Mouse (Mus musculus): ENCODE data around the gene Lyst.
"Not testable (repeated sequence)": the region's sequence is repeated elsewhere in the genome, so short reads cannot be mapped to it uniquely, and the experiment has no call there.

The Lyst gene

DNA sequence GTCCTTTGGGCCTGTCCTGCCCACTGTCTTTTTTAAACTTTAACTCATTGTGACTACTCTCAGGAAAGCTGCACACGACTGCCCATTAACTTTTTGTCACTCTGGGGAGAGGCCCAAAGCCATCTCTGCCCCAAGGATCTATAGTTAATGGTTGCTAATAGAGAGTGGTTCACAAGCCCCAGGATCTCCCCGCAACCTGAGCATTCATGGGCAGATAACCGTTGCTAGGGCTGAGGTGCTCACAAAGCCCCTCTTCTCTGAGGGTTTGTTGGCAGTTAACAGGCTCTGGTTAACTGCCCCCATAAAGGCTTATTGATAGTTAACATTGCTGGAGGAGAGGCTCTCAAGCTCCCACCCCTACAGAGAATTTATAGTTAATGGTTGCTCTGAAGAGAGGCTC, 190.1 kb downstream of the Lyst start:
- DNase-seq (ENCODE audit: low read depth, low spot score): no peak

DNA sequence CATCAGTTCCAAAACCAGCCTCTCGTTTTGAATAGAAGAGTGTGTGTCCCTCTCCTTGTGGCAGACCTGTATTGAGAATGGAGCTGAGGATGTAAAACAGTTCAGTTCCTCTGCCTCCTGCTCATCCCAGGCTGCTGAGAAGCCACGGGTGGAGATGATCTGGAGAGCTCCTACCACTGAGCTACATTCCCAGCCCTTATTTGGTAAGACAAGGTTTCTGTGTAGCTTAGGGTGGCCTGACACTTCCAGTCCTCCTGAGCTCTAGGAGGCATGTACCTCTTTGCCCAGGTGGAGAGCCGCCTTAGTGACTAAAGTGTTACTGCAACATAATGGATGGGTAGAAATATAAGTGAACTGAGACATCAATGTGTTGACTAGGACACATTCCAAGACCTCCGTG, 190.8 kb downstream of the Lyst start:
- no peak for DNase-seq (ENCODE audit: low read depth, low spot score)

DNA sequence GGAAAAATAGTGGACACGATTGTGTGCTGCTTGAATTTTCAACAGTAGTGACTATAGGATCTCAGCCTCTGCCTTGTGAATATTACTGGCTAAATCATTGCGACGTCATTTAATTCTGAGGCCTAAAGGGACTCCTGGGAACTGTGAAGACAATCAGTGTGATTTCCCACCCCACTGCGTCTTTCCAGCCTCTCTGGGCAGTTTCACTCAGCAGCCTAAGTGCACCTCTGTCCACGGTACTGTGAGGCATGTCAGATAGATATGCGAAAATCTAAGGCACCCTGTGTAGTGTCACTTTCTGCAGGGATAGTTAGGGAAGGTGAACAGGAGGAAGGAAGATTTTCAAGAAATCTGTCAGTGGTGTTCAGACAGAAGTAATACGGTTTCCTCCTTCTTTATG, 193.1 kb downstream of the Lyst start:
- no peak for DNase-seq (ENCODE audit: low read depth, low spot score)

DNA sequence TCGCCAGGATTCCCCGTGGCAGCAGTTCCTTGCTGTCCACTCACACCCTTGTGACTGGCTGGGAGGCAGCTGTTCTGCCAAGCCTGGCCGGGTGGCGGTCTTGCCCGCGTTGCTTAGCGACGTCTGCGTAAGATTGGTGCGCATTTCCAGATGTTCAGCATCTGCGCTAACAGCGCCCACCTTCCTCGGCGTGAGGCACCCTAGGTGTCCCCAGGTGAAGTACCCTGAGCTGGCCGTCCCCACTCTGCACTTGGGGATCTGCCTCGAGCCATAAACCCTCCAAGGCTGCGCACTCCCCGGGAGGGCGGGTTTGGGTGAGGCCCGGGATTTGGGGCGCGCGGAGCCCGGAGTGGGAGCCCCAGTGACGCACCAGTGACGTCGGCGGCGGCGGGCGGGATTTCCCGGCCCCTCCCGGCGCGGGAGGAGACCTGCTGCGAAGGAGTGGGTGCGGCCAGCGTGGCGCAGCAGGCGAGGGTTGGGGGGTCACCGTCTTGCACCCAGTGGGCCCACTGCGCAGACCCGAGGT, 193.8 kb downstream of the Lyst start, which contains the start of gene Gng4:
Gng4 (plus strand) TSS at position 166 of the 526 bp plus-strand sequence.
- peak; percentile 81 for DNase-seq (ENCODE audit: low read depth, low spot score)

- no peak for DNase-seq (ENCODE audit: low read depth, low spot score)
These were observed 194.3 kb downstream of the Lyst start for GRCm38 (mm10) chr13:13784420-13784936.

GRCm38 (mm10) chr13:13784981-13785783, 195.0 kb downstream of the Lyst start:
- peak; percentile 48 for DNase-seq (ENCODE audit: low read depth, low spot score)

DNA sequence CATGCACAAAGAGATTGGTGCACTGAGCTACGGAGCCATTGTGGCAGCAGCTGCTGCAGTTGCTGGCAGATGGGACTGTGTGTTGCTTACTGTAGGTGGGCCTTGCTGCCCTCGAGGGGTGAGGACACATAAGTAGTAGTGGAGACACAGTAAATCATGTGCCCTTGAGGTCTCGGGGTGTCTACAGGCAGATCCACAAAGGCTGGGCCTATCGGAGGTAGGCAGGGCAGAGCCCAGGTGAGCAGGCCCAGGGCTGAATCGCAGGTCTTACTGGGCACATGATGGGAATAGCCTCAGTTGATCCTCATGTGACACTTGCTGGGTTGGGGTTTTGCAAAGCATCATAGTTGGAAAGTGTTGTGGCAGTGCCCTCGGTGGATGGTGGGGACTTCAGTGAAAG, 196.8 kb downstream of the Lyst start:
- no peak for DNase-seq (ENCODE audit: low read depth, low spot score)

DNA sequence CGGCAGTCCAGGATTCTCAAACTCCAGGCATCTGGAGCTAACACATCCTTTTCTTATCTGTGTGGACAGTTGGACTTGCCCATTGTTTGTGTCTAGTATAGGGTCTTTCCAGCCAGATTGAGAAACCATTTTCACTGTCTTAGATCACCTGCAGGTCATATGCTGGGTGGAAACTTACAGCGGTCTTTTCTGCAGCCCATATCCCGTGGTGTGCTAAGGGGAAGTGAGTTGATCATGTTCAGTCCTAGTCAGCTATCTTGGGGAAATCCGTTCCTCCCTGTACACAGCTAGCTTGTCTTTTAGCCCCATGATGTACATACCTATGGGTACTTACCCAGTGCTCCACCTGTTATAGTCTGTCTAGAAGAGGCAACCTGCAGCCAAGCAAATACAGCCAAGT, 197.9 kb downstream of the Lyst start:
- no peak for DNase-seq (ENCODE audit: low read depth, low spot score)

DNA sequence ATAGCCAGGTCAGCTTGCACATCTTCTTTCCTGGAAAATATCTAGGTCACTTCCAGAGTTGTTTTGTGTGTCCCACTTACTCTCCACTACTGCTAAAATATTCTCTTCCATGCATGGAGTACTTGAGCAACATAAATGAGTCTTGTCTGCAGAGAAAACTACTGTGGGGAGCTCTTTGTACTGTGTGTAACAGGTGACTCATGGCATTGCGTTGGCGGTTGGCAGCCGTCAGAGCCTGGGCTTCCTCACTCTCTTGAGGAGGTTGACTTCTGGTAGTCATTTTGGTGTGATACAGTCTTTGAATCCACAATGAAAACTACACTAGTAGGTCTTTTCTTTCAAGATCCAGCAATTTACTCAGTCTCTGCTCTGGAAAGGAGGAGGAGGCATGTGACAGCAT, 201.8 kb downstream of the Lyst start:
- peak; percentile 91 for DNase-seq (ENCODE audit: low read depth, low spot score)

- DNase-seq (ENCODE audit: low read depth, low spot score): no peak
These were observed 205.1 kb downstream of the Lyst start for GRCm38 (mm10) chr13:13795166-13795832.

GRCm38 (mm10) chr13:13796082-13796481, 205.9 kb downstream of the Lyst start:
- DNase-seq (ENCODE audit: low read depth, low spot score): no peak

DNA sequence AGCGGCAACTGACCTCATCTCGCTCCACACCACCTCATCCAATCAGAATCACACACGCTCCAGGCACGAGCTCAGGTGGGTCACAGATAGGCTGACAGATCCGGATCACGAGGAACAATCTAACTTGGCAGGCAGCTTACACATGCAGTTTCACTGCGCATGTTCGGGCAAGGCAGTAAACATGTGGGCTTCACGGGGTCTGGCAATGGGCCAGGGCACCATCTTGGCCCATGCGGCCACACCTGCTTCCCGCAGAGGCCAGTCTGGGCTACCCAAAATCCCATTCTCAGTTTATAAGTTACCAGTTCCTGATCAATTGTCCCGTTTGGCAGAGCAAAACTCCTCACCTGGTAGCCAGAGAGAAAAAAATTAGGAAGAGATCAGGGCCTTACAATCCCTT, 207.6 kb downstream of the Lyst start:
- DNase-seq (ENCODE audit: low read depth, low spot score): not testable (repeated sequence)

GRCm38 (mm10) chr13:13798775-13799174, 208.6 kb downstream of the Lyst start:
- no peak for DNase-seq (ENCODE audit: low read depth, low spot score)

GRCm38 (mm10) chr13:13808337-13809132, 218.3 kb downstream of the Lyst start:
- peak; percentile 73 for DNase-seq (ENCODE audit: low read depth, low spot score)

- DNase-seq (ENCODE audit: low read depth, low spot score): no peak
These were observed 220.7 kb downstream of the Lyst start for GRCm38 (mm10) chr13:13810885-13811284.

GRCm38 (mm10) chr13:13818696-13819095, 228.5 kb downstream of the Lyst start:
- DNase-seq (ENCODE audit: low read depth, low spot score): no peak

DNA sequence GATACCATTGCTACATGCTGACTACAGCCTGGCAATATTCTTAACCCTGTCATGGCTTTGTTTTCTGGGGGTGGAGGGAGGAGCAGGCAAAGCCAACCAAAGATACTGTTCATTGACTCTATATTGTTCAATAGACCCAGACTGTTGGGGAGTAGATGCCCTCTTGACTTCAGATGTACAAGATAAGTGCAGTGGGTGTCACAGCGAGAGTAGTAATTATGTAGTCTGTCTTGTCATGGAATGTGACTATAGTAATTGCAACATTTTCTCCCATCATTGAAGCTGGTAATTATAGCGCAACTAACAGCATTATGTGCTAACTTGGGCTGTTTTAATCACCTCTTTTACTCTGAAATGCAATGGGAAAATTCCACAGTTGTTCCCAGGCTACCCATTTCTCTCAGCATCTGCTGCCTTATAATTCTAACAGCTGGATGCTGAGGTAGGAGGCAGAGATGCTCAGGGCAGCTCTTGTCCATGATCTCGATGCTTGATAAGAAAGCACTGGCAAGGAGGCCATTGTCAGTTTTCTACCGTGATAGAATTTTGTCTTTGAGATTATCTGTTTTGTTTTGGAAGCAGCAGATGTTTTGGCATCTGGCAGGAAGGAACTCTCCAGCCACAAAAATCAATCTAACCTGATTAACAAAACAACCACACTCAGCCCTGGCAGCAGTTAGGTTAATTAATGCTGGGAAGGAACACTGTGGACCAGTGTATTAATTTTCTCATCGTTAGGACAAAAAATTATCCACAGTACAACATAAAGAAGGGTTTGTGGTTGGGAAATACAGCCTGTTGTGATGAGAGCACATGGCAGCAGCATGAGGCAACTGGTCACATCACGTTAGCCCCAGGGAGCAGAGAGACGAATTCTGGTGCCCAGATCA, 230.3 kb downstream of the Lyst start:
- DNase-seq (ENCODE audit: low read depth, low spot score): peak; percentile 81

DNA sequence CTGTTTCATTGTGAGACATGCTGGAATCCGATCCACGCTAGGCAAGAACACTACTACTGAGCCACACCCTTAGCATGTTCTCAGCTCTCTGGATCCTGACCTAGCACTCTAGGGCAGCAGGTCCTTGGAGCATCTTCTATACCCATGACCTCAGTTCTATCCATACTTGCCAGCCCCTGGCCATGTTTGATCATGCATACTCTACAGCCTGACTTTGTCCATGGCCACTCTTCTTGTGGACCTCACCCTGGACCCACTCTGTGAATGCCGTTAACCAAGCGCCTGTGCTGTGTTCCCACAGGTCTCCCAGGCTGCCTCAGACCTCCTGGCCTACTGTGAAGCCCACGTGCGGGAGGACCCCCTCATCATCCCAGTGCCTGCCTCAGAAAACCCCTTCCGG, 234.7 kb downstream of the Lyst start:
- DNase-seq (ENCODE audit: low read depth, low spot score): no peak

GRCm38 (mm10) chr13:13826533-13826932, 236.3 kb downstream of the Lyst start:
- peak; percentile 48 for DNase-seq (ENCODE audit: low read depth, low spot score)

DNA sequence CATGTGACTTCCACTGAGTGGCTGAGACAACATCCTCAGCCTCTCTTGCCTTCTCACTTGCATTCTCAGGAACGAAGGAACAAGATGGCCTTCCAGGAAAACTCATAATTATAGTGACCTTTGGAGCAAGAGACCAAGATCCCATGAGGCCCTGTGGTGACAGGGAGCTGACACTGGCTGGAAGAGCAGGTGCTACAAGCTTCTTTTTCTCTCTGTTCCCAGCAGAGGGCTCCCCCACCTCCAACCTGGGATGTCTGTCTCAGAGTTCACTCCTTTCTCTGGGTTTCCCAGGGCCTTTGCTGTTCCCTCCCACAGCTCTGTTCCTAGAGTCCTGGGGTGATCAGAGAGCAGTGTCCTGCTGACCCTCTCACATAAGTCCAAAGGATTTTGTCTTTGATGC, 237.9 kb downstream of the Lyst start:
- peak; percentile 9 for DNase-seq (ENCODE audit: low read depth, low spot score)
